Mouse (Mus musculus) C2C12 (cell line): Measurements from ENCODE around the gene Rfxank.

Source experiments
- CTCF ChIP-seq: IDR thresholded peaks from one replicate; pipeline ENCODE4 v1.5.1; 2011; ENCODE audit not compliant: control insufficient read depth, insufficient read depth, insufficient read length
- USF1 ChIP-seq: IDR thresholded peaks from one replicate; pipeline ENCODE4 v1.6.1; 2011; ENCODE audit warnings: low read depth, mild to moderate bottlenecking, control low read depth, moderate library complexity

- TF ChIP-seq CTCF: no peak
- no peak for TF ChIP-seq USF1
These were observed 21.1 kb upstream of the Rfxank start for GRCm38 (mm10) chr8:70160015-70160414.
